Mouse (Mus musculus): ENCODE measurements around the gene BC049715. TPM values are rescaled to one million over a fixed set of nuclear protein-coding genes. Genes with fewer than 3 reads are reported as not detected.
A peak's percentile ranks its signal among the peaks of the same experiment; 100 is the strongest.

The BC049715 gene
- polyA plus RNA-seq, 1 experiment from 2014 or later = 1.0 TPM

DNA sequence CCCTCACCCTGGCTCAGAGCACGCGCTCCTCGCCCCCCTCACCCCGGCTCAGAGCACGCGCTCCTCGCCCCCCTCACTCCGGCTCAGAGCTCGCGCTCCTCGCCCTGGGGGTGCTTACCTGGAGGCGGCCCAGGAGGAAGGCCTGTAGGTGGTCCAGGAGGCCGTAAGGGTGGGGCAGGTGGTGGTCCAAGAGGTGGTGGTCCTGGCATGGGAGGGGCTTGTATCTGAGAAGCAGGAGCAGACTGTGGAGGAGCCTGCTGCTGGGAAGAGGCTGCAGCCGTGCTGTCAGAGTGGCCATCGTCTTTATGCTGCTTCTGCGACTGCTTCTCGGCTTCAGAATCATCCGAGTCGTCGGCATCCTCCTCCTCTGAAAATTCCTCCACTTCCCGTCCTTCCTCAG, 10.6 kb upstream of the BC049715 start:
- no peak overlapping the region for H3K27ac ChIP-seq (ENCODE audit: low read depth, low read length)
- H3K9ac ChIP-seq (ENCODE audit: low read depth, low read length) = no peak overlapping the region
- 93% methylated on average over 21 of the region's 21 CpGs for WGBS
- ATAC-seq = no peak
- peaks cover 73% of the 10 kb centered on the region for H3K36me3 ChIP-seq (ENCODE audit: control insufficient read depth, insufficient read depth, low read length)
- H3K4me3 ChIP-seq (ENCODE audit: low read length) = no peak overlapping the region
- no peaks in the 10 kb centered on the region for H3K9me3 ChIP-seq (ENCODE audit: control insufficient read depth, low read length)
- no peaks in the 10 kb centered on the region for H3K4me1 ChIP-seq (ENCODE audit: control insufficient read depth, insufficient read depth, low read depth, low read length)
- no peak overlapping the region for H3K4me2 ChIP-seq (ENCODE audit: low read length)
- no peaks in the 10 kb centered on the region for H3K27me3 ChIP-seq (replicated peaks; ENCODE audit: control insufficient read depth, insufficient read depth, low read length)

DNA sequence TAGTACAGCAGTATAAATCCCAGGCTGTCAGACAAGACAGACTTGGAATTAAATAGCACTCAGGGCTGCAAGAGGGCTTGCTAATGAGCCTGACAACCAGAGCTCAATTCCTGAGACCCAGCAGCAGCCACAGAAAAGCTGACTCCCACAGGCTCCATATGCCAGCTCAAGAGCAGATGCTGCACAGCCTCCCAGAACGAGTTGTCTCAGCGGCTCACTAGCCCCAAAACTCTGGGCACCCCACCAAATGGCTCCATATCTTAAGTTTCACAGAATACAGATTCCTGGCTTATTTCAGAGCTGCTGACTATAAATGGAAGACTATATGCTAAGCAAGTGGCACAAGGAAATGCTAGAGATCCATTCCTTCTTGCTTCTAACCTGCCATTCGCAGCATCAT, 9.9 kb upstream of the BC049715 start:
- H3K36me3 ChIP-seq (ENCODE audit: control insufficient read depth, insufficient read depth, low read length) = peaks cover 75% of the 10 kb centered on the region
- H3K4me2 ChIP-seq (ENCODE audit: low read length) = no peak overlapping the region
- no peak overlapping the region for H3K9ac ChIP-seq (ENCODE audit: low read depth, low read length)
- H3K4me3 ChIP-seq (ENCODE audit: low read length) = no peak overlapping the region
- no peak for ATAC-seq
- WGBS = 91% methylated on average over 3 of the region's 3 CpGs
- no peaks in the 10 kb centered on the region for H3K27me3 ChIP-seq (replicated peaks; ENCODE audit: control insufficient read depth, insufficient read depth, low read length)
- H3K4me1 ChIP-seq (ENCODE audit: control insufficient read depth, insufficient read depth, low read depth, low read length) = no peaks in the 10 kb centered on the region
- no peaks in the 10 kb centered on the region for H3K9me3 ChIP-seq (ENCODE audit: control insufficient read depth, low read length)
- H3K27ac ChIP-seq (ENCODE audit: low read depth, low read length) = no peak overlapping the region

GRCm38 (mm10) chr6:136820381-136820780, 7.0 kb upstream of the BC049715 start:
- H3K27me3 ChIP-seq (replicated peaks; ENCODE audit: control insufficient read depth, insufficient read depth, low read length) = no peaks in the 10 kb centered on the region
- H3K4me3 ChIP-seq (ENCODE audit: low read length) = no peak overlapping the region
- 96% methylated on average over 21 of the region's 21 CpGs for WGBS
- peaks cover 68% of the 10 kb centered on the region for H3K36me3 ChIP-seq (ENCODE audit: control insufficient read depth, insufficient read depth, low read length)
- no peak overlapping the region for H3K9ac ChIP-seq (ENCODE audit: low read depth, low read length)
- H3K27ac ChIP-seq (ENCODE audit: low read depth, low read length) = no peak overlapping the region
- no peak overlapping the region for H3K4me2 ChIP-seq (ENCODE audit: low read length)
- H3K9me3 ChIP-seq (ENCODE audit: control insufficient read depth, low read length) = no peaks in the 10 kb centered on the region
- no peaks in the 10 kb centered on the region for H3K4me1 ChIP-seq (ENCODE audit: control insufficient read depth, insufficient read depth, low read depth, low read length)
- ATAC-seq = 0 out of 2 replicates have a peak, but pooled peaks have one; percentile 9

DNA sequence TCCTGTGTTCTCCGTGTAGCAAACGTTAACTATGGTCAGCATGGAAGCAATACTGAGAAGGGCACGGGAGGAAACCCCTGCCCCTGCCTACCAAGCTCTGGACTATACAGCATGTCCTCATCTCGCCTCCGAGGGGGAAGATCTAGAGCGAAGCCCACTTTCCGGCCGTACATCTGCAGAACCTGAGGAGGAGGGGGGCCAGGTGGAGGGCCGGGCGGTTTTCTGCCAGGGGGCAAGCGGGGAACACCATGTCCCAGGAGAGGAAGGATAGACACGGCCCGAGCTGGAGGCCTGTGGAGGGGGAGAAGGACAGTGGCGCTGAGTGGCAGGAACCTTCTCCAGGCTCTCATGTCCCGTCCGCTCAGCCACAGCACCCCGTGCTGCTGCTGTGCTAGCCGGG, 6.3 kb upstream of the BC049715 start:
- Histone ChIP-seq H3K4me3 (ENCODE audit: low read length) (no peak overlapping the region), H3K4me2 (ENCODE audit: low read length) (no peak overlapping the region), H3K9me3 (ENCODE audit: control insufficient read depth, low read length) (no peaks in the 10 kb centered on the region), H3K27ac (ENCODE audit: low read depth, low read length) (no peak overlapping the region), H3K4me1 (ENCODE audit: control insufficient read depth, insufficient read depth, low read depth, low read length) (no peaks in the 10 kb centered on the region), H3K27me3 (replicated peaks; ENCODE audit: control insufficient read depth, insufficient read depth, low read length) (no peaks in the 10 kb centered on the region), H3K36me3 (ENCODE audit: control insufficient read depth, insufficient read depth, low read length) (peaks cover 62% of the 10 kb centered on the region), H3K9ac (ENCODE audit: low read depth, low read length) (no peak overlapping the region)
- 97% methylated on average over 18 of the region's 18 CpGs for WGBS
- ATAC-seq = no peak

- Histone ChIP-seq H3K4me2 (ENCODE audit: low read length) (no peak overlapping the region), H3K9ac (ENCODE audit: low read depth, low read length) (no peak overlapping the region), H3K4me3 (ENCODE audit: low read length) (no peak overlapping the region), H3K27ac (ENCODE audit: low read depth, low read length) (no peak overlapping the region), H3K4me1 (ENCODE audit: control insufficient read depth, insufficient read depth, low read depth, low read length) (peaks cover 11% of the 10 kb centered on the region), H3K9me3 (ENCODE audit: control insufficient read depth, low read length) (no peaks in the 10 kb centered on the region), H3K27me3 (replicated peaks; ENCODE audit: control insufficient read depth, insufficient read depth, low read length) (no peaks in the 10 kb centered on the region), H3K36me3 (ENCODE audit: control insufficient read depth, insufficient read depth, low read length) (peaks cover 36% of the 10 kb centered on the region)
- WGBS = 92% methylated on average over 8 of the region's 8 CpGs
- no peak for ATAC-seq
These were observed 2.4 kb upstream of the BC049715 start for GRCm38 (mm10) chr6:136824987-136825386.

GRCm38 (mm10) chr6:136827116-136827515, 310 bp upstream of the BC049715 start:
- Histone ChIP-seq H3K27me3 (replicated peaks; ENCODE audit: control insufficient read depth, insufficient read depth, low read length) (no peaks in the 10 kb centered on the region; the same call in 1 of the 2 replicates), H3K27ac (ENCODE audit: low read depth, low read length) (no peak overlapping the region), H3K4me2 (ENCODE audit: low read length) (peak overlapping the region; percentile 73), H3K9ac (ENCODE audit: low read depth, low read length) (peak overlapping the region; percentile 78), H3K36me3 (ENCODE audit: control insufficient read depth, insufficient read depth, low read length) (peaks cover 16% of the 10 kb centered on the region), H3K9me3 (ENCODE audit: control insufficient read depth, low read length) (no peaks in the 10 kb centered on the region), H3K4me1 (ENCODE audit: control insufficient read depth, insufficient read depth, low read depth, low read length) (peaks cover 11% of the 10 kb centered on the region), H3K4me3 (ENCODE audit: low read length) (peak overlapping the region; percentile 73)
- WGBS = 23% methylated on average over 7 of the region's 7 CpGs
- ATAC-seq = no peak

DNA sequence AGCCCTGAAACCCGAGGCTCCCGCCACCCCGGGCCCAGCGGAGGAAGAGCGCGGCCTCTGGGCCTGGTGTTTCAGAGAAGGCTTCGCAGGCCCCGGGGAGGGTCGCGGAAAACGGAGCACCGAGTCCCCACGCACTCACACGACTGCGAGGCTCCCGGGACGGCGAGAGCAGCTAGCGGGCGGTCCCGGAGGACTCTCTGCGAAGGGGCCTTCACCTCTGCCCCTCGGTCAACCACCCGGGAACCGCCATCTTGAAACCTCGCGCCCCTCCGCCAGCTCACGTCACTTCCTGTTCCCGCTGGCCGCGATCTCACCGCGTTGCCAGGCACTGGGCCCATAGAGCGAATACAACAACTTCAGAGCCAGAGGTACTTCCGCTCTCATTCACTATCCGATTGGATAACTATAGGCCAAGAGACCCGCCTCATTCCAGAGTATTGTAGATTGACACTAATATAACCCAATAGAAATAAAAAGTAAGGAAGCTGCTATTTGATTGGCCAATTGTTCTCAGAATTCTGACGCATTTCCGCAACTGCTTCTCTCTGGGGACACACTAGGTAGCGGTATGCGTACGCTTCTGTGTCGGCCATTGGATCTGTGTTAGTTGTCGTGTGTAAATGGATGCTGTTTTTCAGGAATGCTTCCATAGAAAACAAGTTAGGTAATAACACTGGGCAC, 595 bp downstream of the BC049715 start, which contains the start of gene Wbp11:
TSS of gene Wbp11 (minus strand) at position 353 of the 681 bp plus-strand sequence.
- Histone ChIP-seq H3K27ac (ENCODE audit: low read depth, low read length) (peak within 1 kb of the TSS; percentile 73), H3K27me3 (replicated peaks; ENCODE audit: control insufficient read depth, insufficient read depth, low read length) (no peaks in the 10 kb centered on the region; the same call in 1 of the 2 replicates), H3K9me3 (ENCODE audit: control insufficient read depth, low read length) (no peaks in the 10 kb centered on the region), H3K4me3 (ENCODE audit: low read length) (peak within 1 kb of the TSS; percentile 73), H3K36me3 (ENCODE audit: control insufficient read depth, insufficient read depth, low read length) (peaks cover 8% of the 10 kb centered on the region), H3K4me2 (ENCODE audit: low read length) (peak within 1 kb of the TSS; percentile 73), H3K4me1 (ENCODE audit: control insufficient read depth, insufficient read depth, low read depth, low read length) (peaks cover 11% of the 10 kb centered on the region), H3K9ac (ENCODE audit: low read depth, low read length) (peak within 1 kb of the TSS; percentile 78)
- under 1% methylated on average over 45 of the region's 45 CpGs for WGBS
- ATAC-seq = peak; percentile 100

GRCm38 (mm10) chr6:136828681-136829080, 1.3 kb downstream of the BC049715 start:
- Histone ChIP-seq H3K4me3 (ENCODE audit: low read length) (peak overlapping the region; percentile 44), H3K27me3 (replicated peaks; ENCODE audit: control insufficient read depth, insufficient read depth, low read length) (no peaks in the 10 kb centered on the region; the same call in 1 of the 2 replicates), H3K4me2 (ENCODE audit: low read length) (peak overlapping the region; percentile 52), H3K9me3 (ENCODE audit: control insufficient read depth, low read length) (no peaks in the 10 kb centered on the region), H3K36me3 (ENCODE audit: control insufficient read depth, insufficient read depth, low read length) (peaks cover 7% of the 10 kb centered on the region), H3K4me1 (ENCODE audit: control insufficient read depth, insufficient read depth, low read depth, low read length) (peaks cover 11% of the 10 kb centered on the region), H3K9ac (ENCODE audit: low read depth, low read length) (peak overlapping the region; percentile 57), H3K27ac (ENCODE audit: low read depth, low read length) (peak overlapping the region; percentile 73)
- 32% methylated on average over 4 of the region's 4 CpGs for WGBS
- ATAC-seq = no peak

DNA sequence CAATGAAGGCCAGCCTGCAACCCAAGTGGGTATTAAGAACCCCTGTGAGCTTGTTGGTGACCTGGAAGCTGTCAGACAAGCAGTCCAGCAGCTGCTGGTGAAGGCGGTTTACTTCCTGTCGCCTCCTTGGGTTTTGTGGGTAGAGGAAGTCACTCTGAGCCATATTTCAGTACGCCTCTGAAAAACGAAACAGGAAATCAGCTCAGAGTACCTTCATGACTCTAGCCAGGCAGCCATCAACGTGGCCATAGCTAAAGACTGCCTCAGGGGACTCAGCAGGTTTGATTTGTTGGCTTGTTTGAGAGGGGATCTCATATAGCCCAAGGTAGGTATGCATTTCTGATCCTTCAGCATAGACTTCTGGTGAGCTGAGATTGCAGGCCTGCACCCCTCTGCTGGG, 4.3 kb downstream of the BC049715 start:
- Histone ChIP-seq H3K27ac (ENCODE audit: low read depth, low read length) (no peak overlapping the region), H3K9me3 (ENCODE audit: control insufficient read depth, low read length) (no peaks in the 10 kb centered on the region), H3K4me3 (ENCODE audit: low read length) (no peak overlapping the region), H3K4me1 (ENCODE audit: control insufficient read depth, insufficient read depth, low read depth, low read length) (peaks cover 9% of the 10 kb centered on the region), H3K9ac (ENCODE audit: low read depth, low read length) (no peak overlapping the region), H3K36me3 (ENCODE audit: control insufficient read depth, insufficient read depth, low read length) (no peaks in the 10 kb centered on the region), H3K27me3 (replicated peaks; ENCODE audit: control insufficient read depth, insufficient read depth, low read length) (no peaks in the 10 kb centered on the region; the same call in 1 of the 2 replicates), H3K4me2 (ENCODE audit: low read length) (no peak overlapping the region)
- no peak for ATAC-seq
- WGBS = 78% methylated on average over 5 of the region's 5 CpGs

Data from hindbrain, embryonic 16.5 days (tissue).